Mouse (Mus musculus) adrenal gland, postnatal 10 days (tissue): ENCODE results near the gene 2610507B11Rik. TPM values are rescaled to one million over a fixed set of nuclear protein-coding genes. Genes with fewer than 3 reads are reported as not detected.
A peak's percentile ranks its signal among the peaks of the same experiment; 100 is the strongest.

Experiments used
- DNase-seq: peaks from one replicate; pipeline ENCODE4 v3.0.0; 2021; ENCODE audit warnings: mixed read lengths
- total RNA-seq, 2 experiments: library from RNA; stranded (reverse); gene quantifications; 2 replicates each; pipeline ENCODE4 v1.2.3; 2021

The 2610507B11Rik gene
- total RNA-seq, 2 experiments from 2014 or later, result 138 to 184 TPM

- no peak for DNase-seq
Measured at GRCm38 (mm10) chr11:78279586-78279985, 18.0 kb downstream of the 2610507B11Rik start.

DNA sequence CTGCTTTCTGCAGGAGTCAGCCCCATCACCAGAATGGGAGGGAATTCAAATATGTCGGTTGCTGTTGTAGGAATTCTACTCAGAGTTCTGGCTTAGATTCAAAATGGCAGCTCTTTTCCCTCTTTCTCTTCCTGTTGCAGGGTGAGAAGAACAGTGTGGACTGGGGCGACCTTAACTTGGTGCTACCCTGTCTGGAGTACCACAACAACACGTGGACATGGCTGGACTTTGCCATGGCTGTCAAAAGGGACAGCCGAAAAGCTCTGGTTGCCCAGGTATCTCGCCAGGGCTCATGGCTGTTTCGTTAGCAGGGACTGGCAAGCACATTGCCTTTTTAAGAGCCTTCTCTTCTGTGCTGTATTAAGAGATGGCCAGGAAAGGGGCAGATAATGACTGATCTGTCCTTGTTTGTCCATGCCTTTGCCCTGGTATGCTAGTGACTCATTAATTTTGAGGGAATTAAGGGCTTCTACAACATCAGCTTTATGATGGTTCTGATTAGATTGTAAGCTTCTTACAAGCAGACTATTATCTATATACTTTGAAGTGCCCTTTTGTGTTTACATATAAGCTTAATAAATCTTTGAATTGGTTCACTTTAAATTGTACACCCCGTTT is 27.7 kb downstream of the 2610507B11Rik start:
- DNase-seq, result no peak

GRCm38 (mm10) chr11:78290654-78291053 is 29.1 kb downstream of the 2610507B11Rik start, which contains the start of gene BC030499:
TSS of gene BC030499 (plus strand) at chr11:78290841.
- DNase-seq, result no peak

GRCm38 (mm10) chr11:78294585-78294984 is 33.0 kb downstream of the 2610507B11Rik start:
- no peak for DNase-seq

- DNase-seq, result no peak
Measured at GRCm38 (mm10) chr11:78300917-78301316, 39.4 kb downstream of the 2610507B11Rik start.

GRCm38 (mm10) chr11:78301357-78302084 is 40.0 kb downstream of the 2610507B11Rik start, which contains the start of gene Spag5:
TSS of gene Spag5 (plus strand) at chr11:78301529.
- DNase-seq, result peak; percentile 94

DNA sequence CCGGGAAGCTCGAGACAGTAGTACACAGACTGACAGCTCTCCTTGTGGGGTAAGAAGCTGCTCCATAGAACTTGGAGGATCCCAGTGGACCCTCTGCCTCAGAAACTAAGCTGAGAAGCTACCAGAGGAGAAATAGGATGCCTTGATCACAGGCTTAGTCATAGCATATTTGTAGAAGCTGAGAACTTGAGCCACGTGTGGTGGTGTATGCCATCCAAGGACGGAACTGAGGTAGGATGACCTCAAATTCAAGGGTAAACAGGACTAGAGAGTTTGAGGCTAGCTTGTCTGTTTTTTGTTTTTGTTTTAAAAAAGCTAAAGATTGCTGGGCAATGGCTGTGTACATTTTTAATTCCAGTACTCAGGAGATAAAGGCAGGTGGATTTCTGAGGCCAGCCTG is 43.7 kb downstream of the 2610507B11Rik start:
- no peak for DNase-seq

GRCm38 (mm10) chr11:78310861-78311511 is 49.4 kb downstream of the 2610507B11Rik start:
- peak; percentile 46 for DNase-seq

DNA sequence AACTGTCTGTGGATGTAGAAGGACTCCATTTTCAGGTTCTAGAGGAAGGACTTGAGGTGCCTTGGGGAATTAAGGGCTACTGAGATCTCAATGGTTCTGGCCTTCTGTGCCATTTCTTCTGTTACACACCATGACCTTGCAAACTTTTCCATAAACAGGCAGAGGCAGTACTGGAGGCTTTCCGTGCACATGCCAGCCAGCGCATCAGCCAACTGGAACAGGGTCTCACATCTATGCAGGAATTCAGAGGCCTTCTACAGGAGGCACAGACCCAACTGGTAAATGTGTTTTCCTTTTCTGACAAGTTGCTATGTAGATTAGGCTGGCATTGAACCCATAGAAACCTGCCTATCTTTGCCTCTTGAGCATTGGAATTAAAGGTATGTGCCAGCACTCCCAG is 52.1 kb downstream of the 2610507B11Rik start:
- no peak for DNase-seq

DNA sequence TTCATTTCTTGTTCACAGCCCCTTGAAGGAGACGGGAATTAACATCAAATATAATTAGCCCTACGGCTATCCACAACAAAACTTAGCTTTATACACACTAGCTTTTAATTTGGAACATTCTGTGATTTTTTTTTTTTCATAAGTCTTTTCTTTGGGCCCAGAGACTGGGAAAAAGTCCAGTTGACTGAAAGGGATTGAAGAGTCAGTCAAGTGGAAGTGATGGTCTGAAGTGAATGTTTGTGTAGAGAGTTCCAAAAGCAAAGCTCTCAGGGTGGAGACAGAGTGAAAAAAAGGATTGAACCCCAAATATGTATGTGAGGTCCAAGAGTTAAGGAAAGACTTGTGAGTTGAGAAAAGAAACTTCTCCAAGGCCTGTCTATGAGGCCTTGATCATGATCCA is 56.9 kb downstream of the 2610507B11Rik start:
- no peak for DNase-seq

DNA sequence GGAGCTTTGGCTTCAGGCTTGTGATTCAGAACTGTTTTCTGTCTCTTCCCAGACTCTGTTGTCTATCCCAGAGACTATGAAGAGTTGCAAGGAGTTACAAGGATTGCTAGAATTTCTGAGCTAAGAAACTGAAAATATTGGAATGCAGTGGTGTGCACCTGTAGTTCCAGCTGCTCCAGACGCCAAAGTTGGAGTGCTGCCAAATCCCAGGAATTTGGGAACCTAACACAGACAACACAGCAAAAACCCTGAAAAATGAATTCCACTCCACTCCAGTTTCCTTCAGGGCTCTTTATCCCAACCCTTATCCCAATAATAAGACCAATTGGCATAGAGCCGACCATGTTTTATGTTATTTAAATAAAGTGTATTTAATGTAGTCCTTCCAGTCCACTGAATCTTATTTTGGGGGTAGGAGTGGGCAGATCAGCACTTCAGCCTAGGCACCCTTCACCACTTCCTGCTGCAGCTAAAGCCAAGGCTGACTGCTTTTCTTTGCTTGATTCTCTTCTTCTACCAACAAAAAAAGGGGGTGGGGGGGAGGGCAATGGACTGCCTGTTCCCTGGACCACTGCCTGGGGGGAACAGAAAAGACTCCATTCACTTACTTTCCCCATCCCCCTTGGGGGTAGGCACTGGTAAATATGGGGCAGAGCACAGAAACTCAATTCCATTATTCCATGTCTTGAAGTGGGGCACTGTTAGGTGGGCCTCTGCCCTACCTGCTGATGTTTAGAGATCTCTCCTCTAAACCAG is 60.7 kb downstream of the 2610507B11Rik start:
- no peak for DNase-seq

DNA sequence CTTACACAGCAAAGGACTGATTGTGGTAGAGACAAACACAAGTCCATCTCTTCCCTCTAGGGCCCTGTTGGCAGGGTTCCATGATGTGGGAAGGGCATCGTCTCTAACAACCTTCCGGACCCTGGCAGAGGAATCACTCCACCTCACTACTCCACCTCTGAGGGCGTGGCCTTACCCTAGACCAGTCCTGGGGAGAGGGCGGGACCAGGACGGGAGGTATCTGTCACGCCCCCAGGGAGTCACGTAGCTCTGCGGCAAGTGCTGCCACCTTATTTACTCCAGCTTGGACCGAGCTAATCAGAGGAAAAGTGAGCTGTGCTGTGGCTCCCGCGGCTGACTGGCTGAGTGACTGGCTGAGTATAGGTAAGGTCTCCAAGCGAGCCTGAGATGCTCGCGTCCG is 61.3 kb downstream of the 2610507B11Rik start, which contains the start of gene Aldoc:
Aldoc (plus strand) TSS at position 109 of the 400 bp plus-strand sequence.
- peak; percentile 87 for DNase-seq

DNA sequence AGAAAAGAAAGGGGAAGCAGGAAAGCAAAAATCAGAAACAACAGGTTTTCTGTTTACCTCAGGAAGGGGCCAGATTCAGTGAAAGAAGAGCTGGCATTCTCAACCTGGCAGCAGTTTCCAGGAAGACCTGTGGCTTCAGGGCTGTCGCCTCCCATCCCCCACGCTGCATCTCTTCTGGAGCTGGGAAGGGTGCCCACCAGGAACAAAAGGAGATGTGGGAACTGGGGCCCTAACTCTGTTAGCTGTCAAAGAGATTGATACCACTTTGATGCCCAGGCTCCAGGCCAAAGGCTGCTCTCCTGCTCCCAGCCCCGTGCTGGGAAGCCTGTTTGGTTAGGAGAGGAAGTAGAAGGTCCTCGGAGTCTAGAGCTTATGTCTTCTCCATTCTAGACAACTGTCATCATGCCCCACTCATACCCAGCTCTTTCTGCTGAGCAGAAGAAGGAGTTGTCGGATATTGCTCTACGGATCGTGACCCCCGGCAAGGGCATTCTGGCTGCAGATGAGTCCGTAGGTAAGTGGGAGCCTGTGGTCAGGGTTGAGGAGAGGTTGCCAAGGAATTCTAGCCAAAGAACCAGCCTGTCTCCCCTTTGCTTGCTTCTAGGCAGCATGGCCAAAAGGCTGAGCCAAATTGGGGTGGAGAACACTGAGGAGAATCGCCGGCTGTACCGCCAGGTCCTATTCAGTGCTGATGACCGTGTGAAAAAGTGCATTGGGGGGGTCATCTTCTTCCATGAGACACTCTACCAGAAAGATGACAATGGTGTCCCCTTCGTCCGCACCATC is 62.6 kb downstream of the 2610507B11Rik start:
- no peak for DNase-seq

- DNase-seq, result no peak
Measured at GRCm38 (mm10) chr11:78324965-78325364, 63.4 kb downstream of the 2610507B11Rik start.

DNA sequence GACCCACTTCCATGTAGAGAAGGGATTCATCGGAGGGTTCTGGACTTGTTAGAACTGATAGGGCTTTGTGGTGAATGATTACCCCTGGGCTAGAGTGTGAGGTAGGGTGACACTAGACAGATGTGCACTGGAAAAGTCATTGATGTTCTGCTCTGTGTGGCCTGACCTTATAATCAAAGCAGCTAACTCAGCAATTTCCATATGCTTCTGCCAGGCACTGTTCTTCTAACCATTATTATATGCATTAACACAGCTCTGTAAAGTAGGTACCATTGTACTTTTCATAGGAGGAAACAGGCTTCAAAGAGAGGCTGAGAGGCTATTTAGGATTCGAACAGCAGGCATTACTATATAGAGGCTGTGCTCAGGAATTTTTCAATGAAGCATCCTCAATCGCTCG is 65.7 kb downstream of the 2610507B11Rik start:
- DNase-seq, result no peak

- DNase-seq, result peak; percentile 98
Measured at GRCm38 (mm10) chr11:78327634-78328511, 66.3 kb downstream of the 2610507B11Rik start, which contains the start of gene Pigs. TSS of gene Pigs (plus strand) at chr11:78328415.

GRCm38 (mm10) chr11:78328512-78329056 is 67.0 kb downstream of the 2610507B11Rik start:
- DNase-seq, result no peak

- no peak for DNase-seq
Measured at GRCm38 (mm10) chr11:78332676-78333075, 71.1 kb downstream of the 2610507B11Rik start.

DNA sequence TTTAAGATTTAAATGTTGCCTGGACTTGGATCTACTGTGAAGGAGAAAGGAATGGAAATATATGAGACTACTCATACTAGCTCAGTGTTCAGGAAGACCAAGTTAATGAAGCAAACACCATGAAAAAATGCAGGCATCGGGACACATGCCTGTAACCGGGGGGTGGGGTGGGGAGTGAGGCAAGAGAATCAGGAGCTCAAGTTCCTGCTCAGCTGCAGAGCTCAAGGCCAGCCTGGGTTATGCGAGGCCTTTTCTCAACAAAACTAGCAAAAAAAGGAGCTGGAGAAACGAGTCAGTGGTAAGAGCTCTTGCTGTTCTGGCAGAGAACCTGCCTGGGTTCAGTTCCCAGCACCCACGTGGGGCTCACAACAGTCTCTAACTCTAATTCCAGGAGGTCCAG is 72.4 kb downstream of the 2610507B11Rik start:
- peak; percentile 33 for DNase-seq

- no peak for DNase-seq
Measured at GRCm38 (mm10) chr11:78337040-78337439, 75.5 kb downstream of the 2610507B11Rik start.
